Mouse (Mus musculus): ENCODE results near the gene Hist1h2bh. TPM values are rescaled to one million over a fixed set of nuclear protein-coding genes. Genes with fewer than 3 reads are reported as not detected.

Gene Hist1h2bh
- polyA plus RNA-seq, 1 experiment from 2014 or later = not detected

DNA sequence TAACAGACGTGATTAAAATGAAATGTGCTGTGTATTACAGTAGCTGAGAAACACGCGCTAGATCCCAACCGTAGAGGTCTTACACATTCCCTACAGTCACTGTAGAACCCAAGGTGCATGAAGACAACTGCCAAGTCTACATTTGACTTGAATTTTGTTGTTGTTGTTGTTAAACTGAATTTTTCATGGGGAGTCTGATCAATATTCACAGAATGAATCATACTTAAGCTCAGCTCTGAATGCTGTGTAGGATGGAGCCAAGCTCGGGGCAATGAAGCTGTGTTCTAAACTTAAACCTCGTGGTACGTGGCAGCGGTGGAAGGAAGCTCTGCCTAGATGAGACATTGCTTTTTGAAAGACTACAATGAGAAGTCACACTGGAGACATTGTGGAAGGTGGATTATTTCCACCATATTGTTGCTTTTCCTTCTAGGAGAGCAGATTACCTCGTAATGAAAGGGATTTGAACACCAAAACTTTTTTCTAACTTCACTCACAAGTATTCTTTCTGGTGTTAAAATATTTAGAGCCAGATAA lies 41.1 kb downstream of the Hist1h2bh start:
- Histone ChIP-seq H3K4me3 (ENCODE audit: low read depth, low read length) (no peak overlapping the region), H3K4me2 (replicated peaks; ENCODE audit: low read depth, low read length) (no peak overlapping the region), H3K4me1 (ENCODE audit: insufficient read depth, low read depth, low read length) (peaks cover 7% of the 10 kb centered on the region; the same call in 1 of the 2 replicates), H3K9ac (replicated peaks; ENCODE audit: low read depth) (no peak overlapping the region), H3K27ac (ENCODE audit: low read length) (no peak overlapping the region), H3K9me3 (ENCODE audit: low read length) (no peaks in the 10 kb centered on the region), H3K36me3 (ENCODE audit: insufficient read depth, low read length) (no peaks in the 10 kb centered on the region), H3K27me3 (replicated peaks; ENCODE audit: insufficient read depth, low read length) (no peaks in the 10 kb centered on the region)
- ATAC-seq (no peak), DNase-seq (ENCODE audit: low spot score) (no peak)
- 32% methylated on average over 9 of the region's 9 CpGs for WGBS
- TF ChIP-seq CTCF (IDR thresholded peaks at IDR 0.05) (no peak), EP300 (IDR thresholded peaks at IDR 0.05) (no peak)

DNA sequence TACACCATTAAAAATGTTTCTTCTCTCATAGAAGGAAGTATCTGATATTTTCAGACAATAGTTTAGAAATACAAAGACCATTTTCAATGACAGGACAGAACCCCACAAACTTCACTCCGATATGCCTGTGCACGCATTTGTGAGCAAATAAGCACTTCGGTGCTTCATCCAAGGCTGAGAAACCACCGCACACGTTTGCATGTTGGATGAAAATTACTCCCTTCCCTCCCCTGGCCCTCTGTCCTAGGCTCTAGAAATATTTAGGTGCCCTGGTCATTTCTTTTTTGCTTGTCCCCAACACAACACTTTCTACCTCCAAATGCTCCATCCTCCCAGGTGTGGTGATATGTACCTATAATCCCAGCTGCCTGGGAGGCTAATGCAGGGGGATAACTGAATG lies 41.7 kb downstream of the Hist1h2bh start:
- Histone ChIP-seq H3K27ac (ENCODE audit: low read length) (no peak overlapping the region), H3K4me2 (replicated peaks; ENCODE audit: low read depth, low read length) (no peak overlapping the region), H3K9me3 (ENCODE audit: low read length) (no peaks in the 10 kb centered on the region), H3K4me1 (ENCODE audit: insufficient read depth, low read depth, low read length) (peaks cover 9% of the 10 kb centered on the region; the same call in 1 of the 2 replicates), H3K36me3 (ENCODE audit: insufficient read depth, low read length) (no peaks in the 10 kb centered on the region), H3K4me3 (ENCODE audit: low read depth, low read length) (no peak overlapping the region), H3K27me3 (replicated peaks; ENCODE audit: insufficient read depth, low read length) (no peaks in the 10 kb centered on the region), H3K9ac (replicated peaks; ENCODE audit: low read depth) (no peak overlapping the region)
- no peak for DNase-seq (ENCODE audit: low spot score)
- TF ChIP-seq EP300 (IDR thresholded peaks at IDR 0.05) (no peak), CTCF (IDR thresholded peaks at IDR 0.05) (no peak)
- ATAC-seq = no peak
- WGBS = 27% methylated on average over 5 of the region's 5 CpGs

DNA sequence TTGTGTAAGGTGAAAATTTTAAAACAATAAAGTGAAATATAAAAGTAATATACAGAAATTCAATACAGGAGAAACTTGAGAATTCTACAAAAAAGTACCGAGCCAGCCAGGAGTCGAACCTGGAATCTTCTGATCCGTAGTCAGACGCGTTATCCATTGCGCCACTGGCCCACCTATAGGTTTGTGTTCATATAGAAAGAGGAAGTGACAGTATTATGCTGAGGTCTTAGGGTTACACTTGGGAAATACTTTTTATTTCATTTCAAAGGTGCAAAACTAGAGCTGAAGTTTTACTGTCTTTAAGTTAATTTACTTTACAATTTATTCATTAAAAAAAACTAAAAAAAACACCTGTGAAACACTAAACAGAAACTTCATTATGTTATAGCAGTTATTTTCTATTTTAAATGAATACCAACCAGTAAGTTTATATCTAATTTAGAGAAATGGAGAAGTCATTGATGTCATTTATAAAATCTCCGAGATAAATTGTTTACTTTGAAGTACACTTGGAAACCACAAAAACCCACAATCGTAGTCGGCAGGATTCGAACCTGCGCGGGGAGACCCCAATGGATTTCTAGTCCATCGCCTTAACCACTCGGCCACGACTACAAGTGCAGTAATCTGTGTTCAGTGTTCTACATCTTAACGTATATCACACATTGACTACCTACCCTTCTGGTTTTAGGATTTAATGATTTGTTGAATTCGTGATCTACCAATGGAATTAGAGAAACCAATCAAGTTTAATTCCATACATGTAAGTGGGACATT lies 42.6 kb downstream of the Hist1h2bh start:
- ATAC-seq = no peak
- TF ChIP-seq CTCF (IDR thresholded peaks at IDR 0.05) = no peak
- TF ChIP-seq EP300 (IDR thresholded peaks at IDR 0.05) = no peak
- WGBS = 9% methylated on average over 17 of the region's 17 CpGs
- H3K9ac ChIP-seq (replicated peaks; ENCODE audit: low read depth) = no peak overlapping the region
- no peak overlapping the region for H3K27ac ChIP-seq (ENCODE audit: low read length)
- DNase-seq (ENCODE audit: low spot score) = peak; percentile 32
- peaks cover 9% of the 10 kb centered on the region; the same call in 1 of the 2 replicates for H3K4me1 ChIP-seq (ENCODE audit: insufficient read depth, low read depth, low read length)
- no peak overlapping the region for H3K4me3 ChIP-seq (ENCODE audit: low read depth, low read length)
- no peaks in the 10 kb centered on the region for H3K27me3 ChIP-seq (replicated peaks; ENCODE audit: insufficient read depth, low read length)
- no peaks in the 10 kb centered on the region for H3K36me3 ChIP-seq (ENCODE audit: insufficient read depth, low read length)
- no peak overlapping the region for H3K4me2 ChIP-seq (replicated peaks; ENCODE audit: low read depth, low read length)
- no peaks in the 10 kb centered on the region for H3K9me3 ChIP-seq (ENCODE audit: low read length)

DNA sequence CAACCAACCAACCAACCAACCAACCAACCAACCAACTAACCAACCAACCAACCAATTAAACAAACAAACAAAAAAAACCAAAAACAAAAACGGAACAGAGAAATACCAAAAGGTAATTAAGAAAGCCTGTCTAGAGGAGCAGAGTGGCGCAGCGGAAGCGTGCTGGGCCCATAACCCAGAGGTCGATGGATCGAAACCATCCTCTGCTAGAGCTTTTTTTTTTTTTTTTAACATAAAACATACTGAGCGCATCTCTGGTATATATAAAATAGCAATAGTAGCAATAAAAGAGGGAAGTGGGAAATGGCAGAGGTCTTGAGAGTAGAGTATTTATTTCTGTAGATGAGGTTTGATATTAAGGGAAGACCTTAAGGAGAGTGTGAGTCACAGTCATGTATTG lies 43.2 kb downstream of the Hist1h2bh start:
- no peak for ATAC-seq
- WGBS = 38% methylated on average over 7 of the region's 7 CpGs
- H3K4me2 ChIP-seq (replicated peaks; ENCODE audit: low read depth, low read length) = no peak overlapping the region

DNA sequence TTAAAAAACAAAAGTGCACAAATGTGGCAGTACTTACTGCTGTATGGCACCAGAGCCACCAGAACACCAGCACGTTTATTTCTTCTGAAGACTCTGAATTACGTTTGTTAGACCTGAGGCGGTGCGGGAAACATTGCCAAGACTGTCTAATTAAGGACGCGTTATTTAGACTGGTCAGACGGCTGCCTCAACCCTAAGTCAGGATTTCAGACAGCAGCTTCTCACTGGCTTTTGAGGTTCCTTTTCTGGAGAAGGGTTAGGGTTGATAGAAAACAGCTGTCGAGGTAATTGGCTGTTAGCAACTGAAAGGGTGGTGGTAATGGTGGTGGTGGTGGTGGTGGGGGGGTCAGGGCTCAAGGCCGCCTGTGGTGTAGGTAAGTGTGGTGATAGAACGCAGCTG lies 44.5 kb downstream of the Hist1h2bh start:
- no peaks in the 10 kb centered on the region for H3K27me3 ChIP-seq (replicated peaks; ENCODE audit: insufficient read depth, low read length)
- peak overlapping the region; percentile 36 for H3K4me2 ChIP-seq (replicated peaks; ENCODE audit: low read depth, low read length)
- no peak for TF ChIP-seq CTCF (IDR thresholded peaks at IDR 0.05)
- TF ChIP-seq EP300 (IDR thresholded peaks at IDR 0.05) = no peak
- ATAC-seq (peak; percentile 16; the same call in 1 of the 2 replicates), DNase-seq (ENCODE audit: low spot score) (peak; percentile 43)
- peak overlapping the region; percentile 11; the same call in 1 of the 2 replicates for H3K4me3 ChIP-seq (ENCODE audit: low read depth, low read length)
- no peak overlapping the region for H3K9ac ChIP-seq (replicated peaks; ENCODE audit: low read depth)
- WGBS = 12% methylated on average over 10 of the region's 10 CpGs
- H3K27ac ChIP-seq (ENCODE audit: low read length) = no peak overlapping the region
- H3K9me3 ChIP-seq (ENCODE audit: low read length) = no peaks in the 10 kb centered on the region
- peaks cover 9% of the 10 kb centered on the region; the same call in 1 of the 2 replicates for H3K4me1 ChIP-seq (ENCODE audit: insufficient read depth, low read depth, low read length)
- no peaks in the 10 kb centered on the region for H3K36me3 ChIP-seq (ENCODE audit: insufficient read depth, low read length)

More for the DNA sequence above, 43.2 kb downstream of the Hist1h2bh start:
- Histone ChIP-seq H3K9ac (replicated peaks; ENCODE audit: low read depth) (no peak overlapping the region), H3K4me3 (ENCODE audit: low read depth, low read length) (no peak overlapping the region), H3K4me1 (ENCODE audit: insufficient read depth, low read depth, low read length) (peaks cover 9% of the 10 kb centered on the region; the same call in 1 of the 2 replicates), H3K27ac (ENCODE audit: low read length) (no peak overlapping the region), H3K27me3 (replicated peaks; ENCODE audit: insufficient read depth, low read length) (no peaks in the 10 kb centered on the region), H3K36me3 (ENCODE audit: insufficient read depth, low read length) (no peaks in the 10 kb centered on the region), H3K9me3 (ENCODE audit: low read length) (no peaks in the 10 kb centered on the region)
- no peak for TF ChIP-seq CTCF (IDR thresholded peaks at IDR 0.05)
- no peak for TF ChIP-seq EP300 (IDR thresholded peaks at IDR 0.05)
- DNase-seq (ENCODE audit: low spot score) = no peak

DNA sequence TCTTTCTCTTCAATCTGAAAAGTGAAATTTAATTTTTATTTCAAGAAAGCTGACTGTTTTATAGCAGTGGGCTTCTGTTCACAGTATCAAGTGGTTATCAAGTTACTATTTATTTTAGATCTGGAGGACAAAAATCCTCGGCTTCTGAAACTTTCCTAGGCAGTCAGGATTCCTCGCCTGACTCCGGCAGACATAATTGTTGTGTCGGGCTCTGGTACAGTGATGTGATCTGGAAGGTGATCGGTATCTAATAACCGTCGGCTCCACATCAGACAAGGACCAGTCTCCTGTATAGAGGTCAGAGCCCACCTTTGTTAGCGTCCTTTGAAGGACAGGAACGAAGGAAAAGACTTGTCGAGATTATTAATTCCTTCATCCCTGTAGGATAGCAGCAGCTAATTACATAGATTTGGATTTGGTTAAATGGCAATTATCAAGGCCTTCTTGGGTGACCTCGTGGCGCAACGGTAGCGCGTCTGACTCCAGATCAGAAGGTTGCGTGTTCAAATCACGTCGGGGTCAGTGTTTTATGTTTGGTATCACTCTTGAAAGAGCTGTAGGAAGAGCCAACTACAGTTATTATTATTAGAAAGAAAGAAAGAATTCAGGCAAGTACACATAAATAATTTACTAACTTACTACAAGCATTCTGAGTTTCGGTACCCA lies 45.4 kb downstream of the Hist1h2bh start:
- H3K27ac ChIP-seq (ENCODE audit: low read length) = no peak overlapping the region
- TF ChIP-seq CTCF (IDR thresholded peaks at IDR 0.05) (no peak), EP300 (IDR thresholded peaks at IDR 0.05) (no peak)
- no peaks in the 10 kb centered on the region for H3K9me3 ChIP-seq (ENCODE audit: low read length)
- H3K4me2 ChIP-seq (replicated peaks; ENCODE audit: low read depth, low read length) = peak overlapping the region; percentile 36
- 14% methylated on average over 19 of the region's 19 CpGs for WGBS
- no peaks in the 10 kb centered on the region for H3K36me3 ChIP-seq (ENCODE audit: insufficient read depth, low read length)
- peaks cover 9% of the 10 kb centered on the region; the same call in 1 of the 2 replicates for H3K4me1 ChIP-seq (ENCODE audit: insufficient read depth, low read depth, low read length)
- ATAC-seq (no peak), DNase-seq (ENCODE audit: low spot score) (no peak)
- peak overlapping the region; percentile 11; the same call in 1 of the 2 replicates for H3K4me3 ChIP-seq (ENCODE audit: low read depth, low read length)
- H3K9ac ChIP-seq (replicated peaks; ENCODE audit: low read depth) = no peak overlapping the region
- no peaks in the 10 kb centered on the region for H3K27me3 ChIP-seq (replicated peaks; ENCODE audit: insufficient read depth, low read length)

Data from lung, postnatal 0 days (tissue).